24 mouse cellular contexts compared by ENCODE assay signal in genomic region chr16:71496478-71497198, GRCm38 (mm10).
A peak's percentile ranks its signal among the peaks of the same experiment; 100 is the strongest.
DNase-seq lines count a peak whose midpoint lies in the region; ATAC-seq and TF ChIP-seq lines count a peak whose summit lies in the region.
"Had no signal": no experiment of that assay in that cellular context is flagged by ENCODE, and none has a peak within 500 bp of the region (broad histone marks: within the 10 kb centered on the region; RNA-seq: fewer than 3 reads in every experiment).

No protein-coding gene starts in this region.

- H3K36me3 ChIP-seq in forebrain, embryonic 12.5 days (replicated peaks): no peaks in the 10 kb centered on the region
- H3K36me3 ChIP-seq in forebrain, embryonic 10.5 days (replicated peaks): no peaks in the 10 kb centered on the region
- no peaks in the 10 kb centered on the region for H3K36me3 ChIP-seq in midbrain, embryonic 12.5 days
- no peaks in the 10 kb centered on the region for H3K36me3 ChIP-seq in midbrain, embryonic 10.5 days
- H3K36me3 ChIP-seq in forebrain, embryonic 14.5 days (ENCODE audit: control insufficient read depth, insufficient read depth, low read length): no peaks in the 10 kb centered on the region
- no peaks in the 10 kb centered on the region for H3K36me3 ChIP-seq in midbrain, embryonic 14.5 days (ENCODE audit: control insufficient read depth, insufficient read depth, low read length)
- H3K36me3 ChIP-seq in heart, embryonic 12.5 days: no peaks in the 10 kb centered on the region
- no peaks in the 10 kb centered on the region for H3K36me3 ChIP-seq in stomach, postnatal 0 days (ENCODE audit: control insufficient read depth, insufficient read depth, low read length)
- H3K36me3 ChIP-seq: embryonic facial prominence, embryonic 12.5 days; liver, embryonic 12.5 days had no signal

- H3K4me1 ChIP-seq in forebrain, embryonic 12.5 days: peaks cover 7% of the 10 kb centered on the region
- peaks cover 17% of the 10 kb centered on the region for H3K4me1 ChIP-seq in forebrain, embryonic 10.5 days
- H3K4me1 ChIP-seq in midbrain, embryonic 12.5 days: peaks cover 3% of the 10 kb centered on the region; the same call in 1 of the 2 replicates
- peaks cover 3% of the 10 kb centered on the region; the same call in 1 of the 2 replicates for H3K4me1 ChIP-seq in midbrain, embryonic 10.5 days
- peaks cover 7% of the 10 kb centered on the region for H3K4me1 ChIP-seq in forebrain, embryonic 14.5 days (ENCODE audit: control insufficient read depth, insufficient read depth, low read length)
- no peaks in the 10 kb centered on the region for H3K4me1 ChIP-seq in midbrain, embryonic 14.5 days (ENCODE audit: control insufficient read depth, insufficient read depth, low read length)
- H3K4me1 ChIP-seq in heart, embryonic 12.5 days (replicated peaks): no peaks in the 10 kb centered on the region
- no peaks in the 10 kb centered on the region for H3K4me1 ChIP-seq in stomach, postnatal 0 days (replicated peaks; ENCODE audit: control insufficient read depth, insufficient read depth)
- H3K4me1 ChIP-seq: embryonic facial prominence, embryonic 12.5 days; liver, embryonic 12.5 days had no signal

- 40% methylated on average over 2 of the region's 2 CpGs for WGBS in forebrain, embryonic 12.5 days
- WGBS in forebrain, embryonic 10.5 days: 82% methylated on average over 2 of the region's 2 CpGs
- 50% methylated on average over 2 of the region's 2 CpGs for WGBS in midbrain, embryonic 12.5 days
- WGBS in midbrain, embryonic 10.5 days: 81% methylated on average over 2 of the region's 2 CpGs
- 21% methylated on average over 2 of the region's 2 CpGs for WGBS in forebrain, embryonic 14.5 days
- 56% methylated on average over 2 of the region's 2 CpGs for WGBS in midbrain, embryonic 14.5 days
- 77% methylated on average over 2 of the region's 2 CpGs for WGBS in heart, embryonic 12.5 days
- 80% methylated on average over 2 of the region's 2 CpGs for WGBS in stomach, postnatal 0 days

- no peak overlapping the region for H3K4me3 ChIP-seq in forebrain, embryonic 12.5 days (replicated peaks)
- H3K4me3 ChIP-seq in forebrain, embryonic 10.5 days: no peak overlapping the region
- no peak overlapping the region for H3K4me3 ChIP-seq in midbrain, embryonic 12.5 days
- no peak overlapping the region for H3K4me3 ChIP-seq in midbrain, embryonic 10.5 days
- no peak overlapping the region for H3K4me3 ChIP-seq in forebrain, embryonic 14.5 days (ENCODE audit: low read depth, low read length)
- no peak overlapping the region for H3K4me3 ChIP-seq in midbrain, embryonic 14.5 days (replicated peaks; ENCODE audit: low read depth, low read length)
- no peak overlapping the region for H3K4me3 ChIP-seq in heart, embryonic 12.5 days
- no peak overlapping the region for H3K4me3 ChIP-seq in stomach, postnatal 0 days (ENCODE audit: low read depth, low read length)
- H3K4me3 ChIP-seq: embryonic facial prominence, embryonic 12.5 days; liver, embryonic 12.5 days had no signal

- no peak overlapping the region for H3K4me2 ChIP-seq in forebrain, embryonic 12.5 days
- H3K4me2 ChIP-seq in midbrain, embryonic 12.5 days (replicated peaks): no peak overlapping the region
- no peak overlapping the region for H3K4me2 ChIP-seq in forebrain, embryonic 14.5 days (ENCODE audit: low read length)
- H3K4me2 ChIP-seq in midbrain, embryonic 14.5 days (ENCODE audit: low read length): no peak overlapping the region
- H3K4me2 ChIP-seq in heart, embryonic 12.5 days: no peak overlapping the region
- H3K4me2 ChIP-seq in stomach, postnatal 0 days (replicated peaks; ENCODE audit: low read depth): no peak overlapping the region
- H3K4me2 ChIP-seq: embryonic facial prominence, embryonic 12.5 days; liver, embryonic 12.5 days had no signal

- no peak for TF ChIP-seq CTCF in stomach, postnatal 0 days (IDR thresholded peaks at IDR 0.05; ENCODE audit: low read depth)

- H3K9me3 ChIP-seq in forebrain, embryonic 12.5 days: no peaks in the 10 kb centered on the region
- H3K9me3 ChIP-seq in forebrain, embryonic 10.5 days: no peaks in the 10 kb centered on the region
- no peaks in the 10 kb centered on the region for H3K9me3 ChIP-seq in midbrain, embryonic 12.5 days
- no peaks in the 10 kb centered on the region for H3K9me3 ChIP-seq in midbrain, embryonic 10.5 days (replicated peaks)
- H3K9me3 ChIP-seq in forebrain, embryonic 14.5 days (replicated peaks; ENCODE audit: control insufficient read depth, low read length): no peaks in the 10 kb centered on the region
- no peaks in the 10 kb centered on the region for H3K9me3 ChIP-seq in midbrain, embryonic 14.5 days (ENCODE audit: control insufficient read depth, low read length)
- no peaks in the 10 kb centered on the region for H3K9me3 ChIP-seq in heart, embryonic 12.5 days (replicated peaks)
- no peaks in the 10 kb centered on the region for H3K9me3 ChIP-seq in stomach, postnatal 0 days (ENCODE audit: control insufficient read depth, low read length)
- H3K9me3 ChIP-seq: embryonic facial prominence, embryonic 12.5 days; liver, embryonic 12.5 days had no signal

- H3K27ac ChIP-seq in forebrain, embryonic 12.5 days: peak overlapping the region; percentile 37; the same call in 1 of the 2 replicates
- H3K27ac ChIP-seq in forebrain, embryonic 10.5 days: no peak overlapping the region
- H3K27ac ChIP-seq in midbrain, embryonic 12.5 days (replicated peaks): no peak overlapping the region
- no peak overlapping the region for H3K27ac ChIP-seq in midbrain, embryonic 10.5 days (replicated peaks)
- 0 out of 2 replicates have a peak overlapping the region, but pooled peaks have one; percentile 11 for H3K27ac ChIP-seq in forebrain, embryonic 14.5 days (ENCODE audit: low read depth, low read length)
- H3K27ac ChIP-seq in midbrain, embryonic 14.5 days (replicated peaks; ENCODE audit: low read depth, low read length): no peak overlapping the region; the same call in 1 of the 2 replicates
- H3K27ac ChIP-seq in heart, embryonic 12.5 days (ENCODE audit: poor library complexity, severe bottlenecking): no peak overlapping the region
- no peak overlapping the region for H3K27ac ChIP-seq in stomach, postnatal 0 days (replicated peaks)
- H3K27ac ChIP-seq: embryonic facial prominence, embryonic 12.5 days; liver, embryonic 12.5 days; macrophage had no signal

- H3K27me3 ChIP-seq in forebrain, embryonic 12.5 days: no peaks in the 10 kb centered on the region
- H3K27me3 ChIP-seq in forebrain, embryonic 10.5 days (ENCODE audit: poor library complexity, severe bottlenecking): no peaks in the 10 kb centered on the region
- no peaks in the 10 kb centered on the region for H3K27me3 ChIP-seq in midbrain, embryonic 12.5 days
- no peaks in the 10 kb centered on the region for H3K27me3 ChIP-seq in midbrain, embryonic 10.5 days (ENCODE audit: low read depth, poor library complexity, severe bottlenecking)
- no peaks in the 10 kb centered on the region for H3K27me3 ChIP-seq in forebrain, embryonic 14.5 days (replicated peaks; ENCODE audit: control insufficient read depth, insufficient read depth, low read length)
- no peaks in the 10 kb centered on the region for H3K27me3 ChIP-seq in midbrain, embryonic 14.5 days (ENCODE audit: control insufficient read depth, insufficient read depth, low read length)
- no peaks in the 10 kb centered on the region for H3K27me3 ChIP-seq in heart, embryonic 12.5 days (replicated peaks)
- H3K27me3 ChIP-seq in stomach, postnatal 0 days (ENCODE audit: control insufficient read depth, insufficient read depth, low read length): no peaks in the 10 kb centered on the region
- H3K27me3 ChIP-seq: embryonic facial prominence, embryonic 12.5 days; liver, embryonic 12.5 days had no signal

- H3K9ac ChIP-seq in forebrain, embryonic 12.5 days: no peak overlapping the region
- H3K9ac ChIP-seq in midbrain, embryonic 12.5 days (replicated peaks): no peak overlapping the region
- no peak overlapping the region for H3K9ac ChIP-seq in forebrain, embryonic 14.5 days (ENCODE audit: low read length)
- H3K9ac ChIP-seq in midbrain, embryonic 14.5 days (replicated peaks; ENCODE audit: low read length): no peak overlapping the region
- H3K9ac ChIP-seq in heart, embryonic 12.5 days: no peak overlapping the region
- H3K9ac ChIP-seq in stomach, postnatal 0 days (ENCODE audit: low read length): no peak overlapping the region
- H3K9ac ChIP-seq: embryonic facial prominence, embryonic 12.5 days; liver, embryonic 12.5 days; liver, postnatal 0 days had no signal

- peak; percentile 71; the same call in 1 of the 2 replicates for ATAC-seq in forebrain, embryonic 12.5 days (ENCODE audit: low FRiP score)
- ATAC-seq in midbrain, embryonic 12.5 days (ENCODE audit: low FRiP score, low read depth): peak; percentile 53
- peak; percentile 69 for ATAC-seq in forebrain, embryonic 14.5 days
- ATAC-seq in midbrain, embryonic 14.5 days (ENCODE audit: low FRiP score, low TSS enrichment): no peak
- no peak for ATAC-seq in heart, embryonic 12.5 days (ENCODE audit: insufficient number of reproducible peaks, low FRiP score)
- no peak for ATAC-seq in stomach, postnatal 0 days (ENCODE audit: low FRiP score, low TSS enrichment)
- ATAC-seq: CD4-positive, CD25-positive, alpha-beta regulatory T cell, adult 4 months; intestine, postnatal 0 days; liver, embryonic 12.5 days; liver, postnatal 0 days had no signal

- no peak for TF ChIP-seq EP300 in stomach, postnatal 0 days (optimal IDR thresholded peaks at IDR 0.05)

- DNase-seq in forebrain, embryonic 10.5 days (ENCODE audit: extremely low spot score, low spot score): no peak
- no peak for DNase-seq in midbrain, embryonic 10.5 days (ENCODE audit: low spot score)
- peak; percentile 28 for DNase-seq in forebrain, embryonic 14.5 days (ENCODE audit: low spot score)
- peak; percentile 43 for DNase-seq in midbrain, embryonic 14.5 days
- DNase-seq in stomach, postnatal 0 days (ENCODE audit: low spot score): no peak
- DNase-seq: adrenal gland, postnatal 14 days; cerebellum, adult 18-20 months; cerebellum, postnatal 10 days; heart, postnatal 36 days; kidney, adult 9 months; kidney, postnatal 10 days; layer of hippocampus, postnatal 36 days; left cerebral cortex, postnatal 4 days; liver, postnatal 0 days; retina, postnatal 1 day; right cerebral cortex, postnatal 14 days had no signal

Comparison
In these comparisons a context has a peak if more than half of its experiments do, and no peak if none do; other contexts are left out.
1. ATAC-seq: peak in forebrain, embryonic 12.5 days (single experiment), midbrain, embryonic 12.5 days (single experiment) and forebrain, embryonic 14.5 days (single experiment); none in midbrain, embryonic 14.5 days (single experiment), heart, embryonic 12.5 days (single experiment) and stomach, postnatal 0 days (single experiment).
2. H3K27ac ChIP-seq: peak in forebrain, embryonic 12.5 days (single experiment) and forebrain, embryonic 14.5 days (single experiment); none in forebrain, embryonic 10.5 days (single experiment), midbrain, embryonic 12.5 days (single experiment), midbrain, embryonic 10.5 days (single experiment), midbrain, embryonic 14.5 days (single experiment), heart, embryonic 12.5 days (single experiment) and stomach, postnatal 0 days (single experiment).
3. DNase-seq: peak in forebrain, embryonic 14.5 days (single experiment) and midbrain, embryonic 14.5 days (single experiment); none in forebrain, embryonic 10.5 days (single experiment), midbrain, embryonic 10.5 days (single experiment) and stomach, postnatal 0 days (single experiment).